Mouse (Mus musculus): ENCODE measurements around the gene Plcl2.

Plcl2 gene

GRCm38 (mm10) chr17:50509251-50510104 lies at the start of gene Plcl2:
Gene Plcl2 (plus strand): TSS chr17:50509403.
- DNase-seq (ENCODE audit: low spot score), result peak; percentile 52

DNA sequence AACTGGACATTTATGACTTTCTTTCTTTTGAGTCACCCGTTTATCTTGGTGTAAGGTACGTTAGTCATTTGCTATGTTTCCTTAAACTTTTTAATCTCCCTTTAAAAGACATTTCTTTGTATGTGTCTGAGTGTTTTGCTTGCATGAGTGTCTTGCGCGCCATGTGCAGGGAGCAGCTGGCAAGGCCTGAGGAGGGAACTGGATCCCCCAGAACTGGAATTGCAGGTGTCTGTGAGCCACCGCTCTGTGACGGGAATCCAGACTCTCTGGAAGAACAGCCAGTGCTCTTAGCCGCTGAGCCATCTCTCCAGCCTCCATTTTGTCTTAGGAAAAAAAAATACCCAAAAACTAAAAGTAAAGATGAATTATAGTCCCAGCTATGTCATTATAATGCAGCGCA lies 48.9 kb upstream of the Plcl2 start:
- no peak for DNase-seq (ENCODE audit: low spot score)

DNA sequence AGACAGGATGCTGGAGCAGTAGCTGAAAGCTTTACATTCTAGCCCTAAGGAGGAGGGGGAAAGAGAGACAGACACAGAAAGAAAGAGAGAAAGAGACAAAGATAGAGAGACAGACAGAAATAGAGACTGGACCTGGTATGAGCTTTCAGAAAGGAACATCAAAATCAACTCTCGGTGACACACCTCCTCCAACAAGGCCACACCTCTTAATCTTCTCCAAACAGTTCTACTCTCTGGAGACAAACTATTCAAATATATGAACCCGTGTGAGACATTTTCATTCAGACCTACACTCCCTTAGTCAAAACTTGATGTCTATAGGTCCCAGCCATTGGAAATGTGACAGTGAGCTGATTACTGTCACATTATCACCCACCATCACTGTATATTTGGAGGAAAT lies 41.8 kb upstream of the Plcl2 start:
- DNase-seq (ENCODE audit: low spot score), result no peak

- DNase-seq (ENCODE audit: low spot score), result no peak
These were observed 40.1 kb upstream of the Plcl2 start for GRCm38 (mm10) chr17:50469126-50469525.

DNA sequence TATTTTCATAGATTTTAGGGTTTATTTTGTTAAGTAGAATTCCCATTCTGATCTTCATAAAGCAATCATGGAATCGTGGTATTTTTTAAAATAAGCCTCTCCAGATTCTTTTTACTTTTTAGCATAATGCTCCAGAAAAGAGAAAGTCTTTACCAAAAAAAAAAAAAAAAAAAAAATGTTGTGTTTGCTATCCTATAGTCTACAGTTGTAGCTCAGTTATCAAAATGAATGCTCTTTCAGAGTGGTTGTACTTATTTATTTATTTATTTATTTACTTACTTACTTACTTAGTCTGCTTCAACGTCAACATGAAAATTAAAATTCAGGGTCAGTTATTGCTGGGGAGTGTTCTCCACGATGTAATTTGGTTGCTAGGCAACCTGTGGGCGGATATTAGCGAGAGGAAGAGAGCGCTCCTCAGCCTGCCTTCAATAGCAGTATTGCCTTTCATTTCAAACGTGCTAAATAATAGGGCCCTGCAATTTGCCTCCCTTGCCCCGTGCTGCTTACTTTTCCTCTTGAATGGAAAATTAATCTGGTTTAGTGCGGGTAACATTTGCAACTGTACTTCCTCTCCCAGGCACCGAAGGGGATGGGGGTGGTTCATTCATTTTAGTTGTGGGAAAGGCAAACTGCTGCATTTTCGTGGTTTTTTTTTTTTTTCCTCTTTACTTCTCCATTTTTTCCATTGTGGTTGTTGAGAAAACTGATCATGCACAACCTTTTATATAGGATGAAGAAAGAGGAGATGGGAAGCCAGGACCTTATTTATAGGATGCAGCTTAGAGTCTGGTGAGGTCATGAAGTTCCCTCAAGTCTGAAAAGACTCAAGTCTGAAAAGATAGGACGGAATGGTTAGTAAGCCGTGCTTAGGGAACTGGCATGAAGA lies 39.4 kb upstream of the Plcl2 start:
- DNase-seq (ENCODE audit: low spot score), result no peak

DNA sequence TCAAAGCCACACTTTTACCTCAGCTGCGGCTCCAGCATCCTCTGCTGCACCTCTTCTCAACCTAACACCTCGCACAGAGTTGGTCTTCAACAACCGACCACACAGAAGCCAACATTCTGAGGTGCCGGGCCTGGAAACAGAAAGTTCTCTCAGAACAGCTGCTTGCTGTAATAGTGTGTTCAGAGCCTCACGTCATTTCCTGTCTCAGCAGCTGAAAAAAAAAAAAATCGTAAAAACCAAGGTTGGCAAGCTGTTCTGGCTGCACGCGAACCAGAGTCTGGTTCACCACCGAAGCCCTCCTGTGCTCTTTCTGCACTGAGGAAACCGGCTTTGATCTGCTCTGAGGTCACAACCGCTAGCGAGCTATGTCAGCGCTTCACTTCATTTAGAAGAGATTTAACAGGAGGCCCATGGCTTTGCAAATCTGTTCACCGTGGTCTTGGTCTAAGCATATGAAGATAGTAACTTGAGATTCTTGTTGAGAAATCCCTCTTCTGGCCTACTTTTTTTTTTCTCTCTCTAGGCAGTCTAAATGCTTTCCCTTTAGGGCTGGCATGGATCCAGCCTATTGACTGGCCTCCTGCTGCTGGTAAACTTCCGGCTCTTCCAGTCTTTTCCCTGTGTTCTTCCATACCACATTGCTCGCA lies 38.6 kb upstream of the Plcl2 start:
- DNase-seq (ENCODE audit: low spot score), result peak; percentile 38

DNA sequence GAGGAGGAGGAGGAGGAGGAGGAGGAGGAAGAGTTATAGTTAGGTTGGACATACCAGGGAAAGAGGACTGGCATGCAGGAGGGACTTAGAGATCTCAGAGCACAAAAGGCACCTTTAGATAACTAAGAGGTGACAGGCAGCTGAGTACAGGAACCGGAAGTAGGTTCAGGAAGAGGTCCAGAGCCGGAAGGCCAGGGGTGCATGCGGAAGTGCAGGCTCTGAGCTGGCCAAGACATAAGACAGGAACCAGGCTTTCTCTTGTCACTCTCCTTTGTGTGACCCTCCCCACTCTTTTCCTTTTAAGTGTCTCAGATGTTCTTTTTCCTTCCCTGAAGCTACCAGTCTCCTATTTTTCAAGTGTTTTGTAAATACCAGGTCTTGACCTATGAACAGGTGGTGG lies 38.0 kb upstream of the Plcl2 start:
- no peak for DNase-seq (ENCODE audit: low spot score)

- no peak for DNase-seq (ENCODE audit: low spot score)
These were observed 31.9 kb upstream of the Plcl2 start for GRCm38 (mm10) chr17:50477277-50477676.

GRCm38 (mm10) chr17:50480867-50481266 lies 28.3 kb upstream of the Plcl2 start:
- no peak for DNase-seq (ENCODE audit: low spot score)

DNA sequence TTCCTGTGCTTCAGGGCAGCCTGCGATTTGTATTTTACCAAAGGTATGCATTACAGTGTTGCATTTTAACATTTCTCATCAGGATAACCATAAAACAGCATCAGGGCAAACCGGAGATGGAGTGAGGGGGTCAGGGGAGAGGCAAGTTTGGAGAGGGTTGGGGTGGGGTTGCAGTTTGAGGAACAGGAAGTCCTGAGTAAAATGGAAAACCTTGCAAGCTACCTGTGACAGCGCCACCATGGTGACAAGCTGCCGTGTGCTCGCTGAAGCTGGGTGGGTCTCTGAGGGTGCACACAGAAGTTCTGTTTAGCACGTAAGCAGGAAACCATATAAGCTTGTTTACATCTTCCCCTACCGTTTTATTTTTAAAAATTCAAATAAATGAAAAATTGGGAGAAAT lies 25.5 kb upstream of the Plcl2 start:
- DNase-seq (ENCODE audit: low spot score), result no peak

DNA sequence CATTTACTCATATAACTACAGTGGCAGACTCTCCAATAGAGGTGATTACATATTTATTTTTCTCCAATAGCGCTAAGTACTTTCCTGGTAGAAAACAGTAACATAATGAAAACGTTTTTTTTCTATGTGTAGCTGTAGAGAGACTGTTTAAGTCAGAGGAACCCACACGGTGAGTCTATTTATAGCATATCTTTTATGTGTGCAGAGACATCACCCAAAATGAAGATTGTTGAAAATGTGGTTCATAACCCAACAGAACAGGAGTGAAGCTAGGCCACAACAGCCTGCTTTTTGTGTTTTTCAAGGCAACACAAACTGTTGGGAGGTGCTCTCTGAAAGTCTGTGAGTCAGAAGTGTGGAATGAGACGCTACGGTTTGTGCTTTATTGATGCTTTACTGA lies 24.2 kb upstream of the Plcl2 start:
- DNase-seq (ENCODE audit: low spot score), result no peak

GRCm38 (mm10) chr17:50487058-50487618 lies 22.1 kb upstream of the Plcl2 start:
- peak; percentile 18 for DNase-seq (ENCODE audit: low spot score)

GRCm38 (mm10) chr17:50487670-50488069 lies 21.5 kb upstream of the Plcl2 start:
- DNase-seq (ENCODE audit: low spot score), result no peak

DNA sequence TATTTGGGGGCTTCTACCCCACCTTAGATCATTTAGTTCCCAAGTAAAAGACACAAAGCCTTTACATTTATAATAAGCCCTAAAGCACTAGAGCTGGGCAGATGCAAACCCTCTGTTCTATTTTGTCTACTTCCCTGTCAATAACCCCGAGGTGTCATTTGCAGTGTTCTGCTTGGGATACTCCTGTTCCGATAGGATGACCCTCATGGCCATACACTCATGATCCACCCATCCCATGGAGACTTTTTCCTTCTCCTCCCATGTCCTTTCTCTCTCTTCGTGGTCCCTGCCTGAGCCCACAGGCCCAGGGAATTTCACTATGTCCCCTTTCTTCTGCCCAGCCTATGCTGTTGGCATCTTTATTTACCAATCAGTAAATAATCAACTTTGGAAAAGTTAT lies 20.8 kb upstream of the Plcl2 start:
- DNase-seq (ENCODE audit: low spot score), result no peak

- no peak for DNase-seq (ENCODE audit: low spot score)
These were observed 20.3 kb upstream of the Plcl2 start for GRCm38 (mm10) chr17:50488895-50489294.

- DNase-seq (ENCODE audit: low spot score), result no peak
These were observed 18.4 kb upstream of the Plcl2 start for GRCm38 (mm10) chr17:50490644-50491430.

- no peak for DNase-seq (ENCODE audit: low spot score)
These were observed 17.7 kb upstream of the Plcl2 start for GRCm38 (mm10) chr17:50491496-50491895.

DNA sequence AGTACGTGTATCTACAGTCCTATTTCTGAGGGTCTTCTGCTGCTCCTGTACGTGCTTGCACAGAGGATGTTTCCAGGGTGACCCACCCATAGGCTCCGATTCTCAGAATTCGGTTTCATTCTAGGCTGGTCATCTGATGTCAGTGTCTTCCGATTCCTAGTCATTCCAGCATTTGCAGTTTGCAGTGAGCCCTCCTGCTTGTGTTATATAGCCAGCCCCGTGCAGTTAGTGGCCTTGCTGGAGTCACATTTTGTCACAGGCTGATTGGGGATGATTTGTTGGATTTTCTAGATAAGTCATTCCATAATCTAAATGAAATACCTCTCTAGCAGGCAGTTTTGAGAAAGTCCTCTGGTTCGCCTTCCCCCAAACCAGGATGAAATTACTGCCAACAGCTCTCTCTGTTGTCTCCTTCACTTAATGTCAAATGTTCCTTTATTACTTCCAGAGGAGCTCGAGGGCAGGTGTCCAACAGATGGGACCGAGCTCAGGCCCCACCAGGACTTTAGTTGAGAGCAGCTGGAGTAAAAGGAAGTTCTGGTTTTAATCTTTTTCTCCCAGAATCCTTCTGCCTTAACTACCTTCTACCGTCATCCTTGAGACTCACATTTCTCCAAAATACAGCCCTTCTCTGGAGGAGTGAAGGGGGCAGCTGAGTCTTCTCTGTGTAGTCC lies 13.8 kb upstream of the Plcl2 start:
- DNase-seq (ENCODE audit: low spot score), result no peak

DNA sequence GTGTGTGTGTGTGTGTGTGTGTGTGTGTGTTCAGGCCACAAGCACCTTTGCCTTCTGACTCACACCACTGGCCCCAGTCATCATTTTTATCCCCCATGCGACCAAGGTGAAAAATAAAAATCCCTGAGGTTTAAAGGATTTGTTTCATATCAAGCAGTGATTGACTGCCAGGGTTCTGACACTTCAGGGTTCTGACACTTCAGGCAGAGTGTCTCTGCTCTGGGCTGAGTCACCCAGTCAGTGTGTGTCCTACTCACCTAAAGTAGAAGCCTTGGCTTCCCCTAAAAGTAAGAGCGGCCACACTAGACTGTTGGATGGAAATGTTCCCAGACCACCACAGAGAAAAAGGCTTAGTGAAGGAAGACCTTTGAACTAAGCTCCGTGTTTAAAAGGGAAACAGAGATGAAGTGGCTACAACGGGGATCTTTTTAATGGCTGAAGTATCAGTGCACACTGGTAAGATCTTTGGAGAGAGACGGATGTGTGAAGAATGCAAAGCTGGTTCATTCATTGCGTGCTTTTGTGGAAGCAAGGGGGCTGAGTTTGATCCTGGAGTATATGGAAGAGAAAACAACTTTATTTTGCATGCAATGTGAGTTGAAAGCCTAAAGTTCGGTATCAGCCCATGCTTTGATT lies 11.0 kb upstream of the Plcl2 start:
- no peak for DNase-seq (ENCODE audit: low spot score)

DNA sequence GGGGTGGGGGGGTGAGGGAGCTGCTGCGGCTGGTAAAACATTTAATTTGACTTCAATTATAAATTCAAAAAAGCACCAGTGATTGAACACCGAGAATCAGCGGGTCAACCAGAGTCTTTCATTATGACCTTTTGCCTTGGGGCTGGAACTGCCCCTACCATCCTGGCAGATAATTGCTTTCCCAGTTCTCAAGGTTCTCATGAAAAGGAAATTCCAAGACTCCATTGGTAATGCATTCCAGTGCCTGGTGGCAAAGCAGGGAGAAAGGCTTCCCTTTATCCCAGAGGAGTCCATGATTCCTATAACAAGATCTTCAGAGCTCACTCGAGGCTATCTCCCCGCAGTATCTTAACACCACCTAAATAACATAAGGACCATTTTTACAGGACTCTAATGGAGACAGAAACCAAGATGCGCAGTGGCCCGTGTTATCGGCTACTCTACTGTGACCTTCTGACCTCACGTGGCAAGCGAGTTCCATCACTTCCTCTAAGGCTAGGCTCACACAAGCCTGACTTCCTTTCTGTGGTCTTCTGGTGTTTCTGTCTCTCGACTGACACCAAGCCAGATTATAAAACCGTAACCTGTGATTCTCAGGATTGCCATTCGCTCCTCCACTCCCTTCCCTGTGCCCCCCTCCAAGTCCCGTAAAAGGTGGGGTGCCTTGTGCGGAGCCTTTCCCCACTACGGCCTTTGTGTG lies 10.0 kb upstream of the Plcl2 start:
- no peak for DNase-seq (ENCODE audit: low spot score)
